Mouse (Mus musculus) lung, adult 2 months (tissue): ENCODE results near the gene Eid3.

Experiments used
- CTCF ChIP-seq: fragments of 200-500 bp; IDR thresholded peaks from 2 replicates; pipeline ENCODE4 v1.5.1; 2011; ENCODE audit warnings: mild to moderate bottlenecking, low read length, control low read depth; ENCODE audit not compliant: insufficient read depth
- POLR2A ChIP-seq: fragments of 200-500 bp; IDR thresholded peaks from 2 replicates; pipeline ENCODE4 v1.6.1; 2011; ENCODE audit warnings: low read depth, mild to moderate bottlenecking, control low read depth, low read length, borderline replicate concordance; ENCODE audit errors: extremely low read depth

DNA sequence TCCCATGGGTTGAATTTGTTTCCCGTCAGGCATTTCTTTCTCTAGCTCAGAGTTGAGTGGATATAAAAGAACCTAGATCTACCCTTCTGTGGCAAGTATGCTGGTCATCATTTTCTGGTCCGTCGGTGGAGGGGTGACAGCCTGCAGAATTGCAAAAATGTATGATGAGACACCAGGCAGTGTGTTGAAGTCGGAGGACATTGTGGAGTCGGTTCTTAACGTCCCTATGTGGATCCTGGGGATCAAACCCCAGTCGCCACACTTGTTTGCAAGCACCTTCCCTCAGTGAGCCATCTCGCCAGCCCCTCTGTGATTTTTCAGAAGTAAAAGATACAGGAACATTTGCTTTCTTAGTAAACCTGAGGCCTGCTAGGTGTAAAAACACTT is 5.5 kb upstream of the Eid3 start:
- TF ChIP-seq POLR2A (no peak), CTCF (no peak)
